Mouse (Mus musculus) adrenal gland (tissue): Measurements from ENCODE around the gene Gars.

Experiments used
- intact Hi-C: fragments of 180-260 bp; cut with DNase I; formaldehyde crosslinking; loops from one replicate; pipeline ENCODE4 v1.15.1; 2025
- long read RNA-seq, 2 experiments: library from polyadenylated mRNA; unstranded; transcript quantifications; one replicate each; pipeline ENCODE4 v2.0.0; 2020; ENCODE audit warnings: borderline replicate concordance in 1 of 2; ENCODE audit not compliant: insufficient replicate concordance in 1 of 2

Gene Gars
- long read RNA-seq, experiment 1, transcript Gars-201 (17 exons, 2,380 nt): major isoform, 61 of 65 reads
- long read RNA-seq, experiment 1, partial matches to known transcripts: 4 of 65 reads
- long read RNA-seq, experiment 1, other reads (novel, unspliced or antisense): 0 of 65 reads
- long read RNA-seq, experiment 2, transcript Gars-201 (17 exons, 2,380 nt): major isoform, 44 of 51 reads
- long read RNA-seq, experiment 2, partial matches to known transcripts: 6 of 51 reads
- long read RNA-seq, experiment 2, other reads (novel, unspliced or antisense): 1 of 51 reads

DNA sequence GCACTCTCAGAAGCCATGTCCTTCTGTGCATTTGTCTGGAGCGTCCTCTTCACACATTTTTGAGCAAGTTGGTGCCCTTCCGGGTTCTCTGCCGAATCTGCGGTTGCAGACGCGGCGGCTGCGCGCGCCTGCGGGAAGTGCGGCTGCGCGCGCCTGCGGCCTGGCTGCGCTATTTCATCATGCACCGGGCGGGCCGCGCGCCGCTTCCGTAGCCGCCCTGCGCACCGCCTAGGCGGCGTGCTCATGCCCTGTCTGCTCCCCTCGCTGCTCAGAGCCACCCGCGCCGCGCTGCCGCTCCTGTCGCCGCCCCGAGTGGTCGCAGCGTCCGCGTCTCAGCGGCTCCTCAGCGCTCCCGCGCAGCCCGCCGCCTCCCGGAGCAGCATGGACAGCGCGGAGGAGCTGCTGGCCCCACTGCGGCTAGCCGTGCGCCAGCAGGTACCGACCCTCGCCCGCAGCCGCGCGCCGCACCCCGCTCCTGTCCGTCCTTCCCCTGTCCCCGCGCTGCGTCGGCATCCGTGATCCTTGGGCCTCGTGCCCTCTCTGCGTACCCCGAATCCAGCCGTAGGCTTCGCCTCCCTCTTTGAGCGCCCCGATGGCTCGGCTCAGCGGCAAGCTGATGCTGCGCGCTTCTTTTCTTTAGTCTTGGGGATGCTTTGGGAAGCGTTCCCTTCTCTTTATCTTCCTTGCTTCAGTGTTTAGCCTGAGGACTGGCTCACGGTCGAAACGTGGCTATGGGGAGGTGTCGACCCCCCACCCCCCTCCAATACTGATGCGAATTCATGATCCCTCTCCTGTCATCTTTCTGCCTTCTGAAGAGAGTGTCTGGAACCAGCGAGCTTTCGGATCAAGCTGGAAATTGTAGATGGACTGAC lies at the start of gene Gars:
TSS of gene Gars (plus strand) at position 209 of the 872 bp plus-strand sequence.
- intact Hi-C loops: no loop called here

DNA sequence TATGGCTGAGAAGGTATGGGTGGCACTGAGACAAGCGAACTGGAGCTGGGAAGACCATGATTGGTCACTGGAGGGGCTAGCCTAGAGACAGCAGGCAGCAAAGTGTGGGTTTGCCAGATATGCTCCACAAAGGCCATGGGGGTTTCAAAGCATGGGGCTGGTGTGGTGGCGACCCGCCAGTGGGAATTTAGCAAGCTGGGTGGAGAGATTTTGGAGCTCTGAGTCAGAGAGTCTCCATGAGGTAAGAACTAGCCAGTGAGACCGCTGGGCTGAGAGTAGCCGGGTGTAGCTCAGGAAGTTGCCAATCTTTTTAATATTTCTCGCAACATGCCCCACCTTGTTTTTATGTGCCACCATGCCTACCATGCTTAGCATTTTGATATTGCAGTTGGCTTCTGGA lies 49.7 kb upstream of the Gars start:
- intact Hi-C loops: no loop called here

DNA sequence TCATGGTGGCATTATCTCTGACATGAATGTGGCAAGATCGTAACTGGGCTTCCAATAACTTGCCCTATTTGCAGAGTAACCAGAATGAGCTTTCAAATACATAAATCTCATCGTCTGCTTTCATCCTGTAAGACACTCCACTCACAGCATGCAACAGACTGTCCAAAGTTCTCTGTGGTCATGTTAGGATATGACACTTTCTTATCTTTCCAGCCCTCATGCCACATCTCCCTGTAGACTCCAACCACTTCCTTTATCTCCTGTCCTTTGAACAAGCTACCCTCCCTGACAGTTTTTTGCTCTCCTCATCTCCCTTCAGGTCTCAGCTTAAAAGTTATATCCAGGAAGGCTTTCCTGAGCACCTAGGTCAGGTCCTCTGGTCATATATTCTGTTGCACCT lies 46.6 kb upstream of the Gars start:
- intact Hi-C loops: loop anchor here (5.0 kb wide), 1 partner anchor 74 kb away; no protein-coding TSS in a partner anchor

DNA sequence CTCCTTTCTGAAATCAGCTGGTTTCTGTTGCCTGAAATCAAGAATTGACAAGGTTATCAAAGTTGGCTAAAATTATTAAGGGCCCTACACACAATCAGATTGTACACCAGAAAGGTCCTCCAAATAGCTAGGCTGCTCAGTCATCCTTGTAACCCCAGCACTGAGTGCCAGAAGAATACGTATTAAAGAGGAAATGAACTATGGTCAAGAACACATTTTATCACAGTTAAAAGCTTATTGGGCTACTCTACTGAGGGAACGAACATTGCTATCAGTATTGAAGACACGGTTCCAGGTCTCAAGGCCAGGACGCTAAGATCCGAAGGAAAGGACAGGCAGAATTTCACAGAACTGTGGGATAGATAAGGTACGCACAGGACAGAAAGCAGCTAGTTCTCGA lies 45.7 kb upstream of the Gars start:
- intact Hi-C loops: loop anchor here (5.0 kb wide), 1 partner anchor 75 kb away; no protein-coding TSS in a partner anchor

DNA sequence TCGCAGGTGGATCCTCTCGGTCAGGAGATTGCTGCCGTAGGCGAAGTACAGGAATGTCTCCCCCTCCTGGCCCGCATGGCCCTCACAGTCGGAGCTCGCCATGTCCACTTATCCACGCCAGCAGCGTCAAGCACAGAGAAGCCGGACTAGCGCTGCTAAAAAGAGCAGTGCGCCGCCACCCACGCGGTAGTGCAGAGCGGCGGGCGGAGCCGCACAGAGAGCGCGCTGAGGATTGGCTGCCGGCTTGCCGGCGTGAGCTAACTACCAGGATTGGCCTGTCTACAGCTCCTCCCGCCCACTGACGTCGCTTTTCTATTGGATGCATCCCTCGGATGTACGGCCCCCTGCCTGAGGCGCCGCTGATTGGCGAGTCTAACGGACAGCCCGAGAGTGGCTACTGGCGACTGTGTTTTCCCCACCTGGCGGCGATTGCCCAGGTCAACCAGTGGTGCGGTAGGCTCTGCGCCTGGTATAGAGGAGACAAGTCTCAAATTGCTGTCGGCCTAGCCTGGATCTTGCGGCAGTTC lies 45.0 kb upstream of the Gars start, which contains the start of gene Ggct:
TSS of gene Ggct (minus strand) at position 217 of the 527 bp plus-strand sequence.
- intact Hi-C loops: loop anchor here (5.0 kb wide), 1 partner anchor 75 kb away; no protein-coding TSS in a partner anchor

DNA sequence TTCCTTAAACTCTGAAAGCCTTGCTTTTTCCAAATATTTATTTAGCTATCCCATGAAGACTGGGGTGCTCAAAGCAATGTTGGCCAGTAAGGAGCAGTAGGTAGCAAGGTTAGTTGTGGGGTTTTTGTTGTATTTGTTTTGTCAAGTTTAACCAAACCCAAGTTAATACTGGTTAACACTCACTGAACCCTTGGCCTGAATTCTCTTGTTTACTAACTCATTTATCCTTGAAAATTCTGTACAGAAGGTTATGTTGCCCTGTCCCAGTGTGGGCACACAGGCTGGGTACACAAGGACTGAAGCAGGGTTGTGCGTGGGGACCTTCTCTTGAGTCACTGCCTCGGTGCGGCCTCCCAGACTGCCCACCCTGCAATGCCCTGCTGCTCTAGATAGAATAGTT lies 41.4 kb upstream of the Gars start:
- intact Hi-C loops: no loop called here

DNA sequence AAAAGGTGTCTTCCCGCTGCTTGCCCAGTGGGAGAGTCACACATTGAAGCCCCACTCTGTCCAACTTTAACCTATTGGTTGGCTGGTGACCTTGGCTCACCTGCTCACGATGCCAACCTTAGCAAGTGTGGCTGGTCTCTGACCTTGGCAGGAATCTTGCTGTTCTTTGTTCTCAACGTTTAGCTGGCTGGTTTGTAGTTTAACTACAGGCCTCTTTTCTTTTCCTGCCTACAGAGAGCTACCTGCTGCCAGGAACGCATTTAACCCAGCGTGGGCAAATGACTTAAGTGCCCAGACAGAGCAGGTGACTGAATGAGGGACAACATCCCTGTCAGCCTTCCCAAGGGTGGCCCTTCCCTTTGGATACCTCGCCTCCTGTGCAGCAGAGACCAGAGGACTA lies 40.1 kb upstream of the Gars start:
- intact Hi-C loops: no loop called here

DNA sequence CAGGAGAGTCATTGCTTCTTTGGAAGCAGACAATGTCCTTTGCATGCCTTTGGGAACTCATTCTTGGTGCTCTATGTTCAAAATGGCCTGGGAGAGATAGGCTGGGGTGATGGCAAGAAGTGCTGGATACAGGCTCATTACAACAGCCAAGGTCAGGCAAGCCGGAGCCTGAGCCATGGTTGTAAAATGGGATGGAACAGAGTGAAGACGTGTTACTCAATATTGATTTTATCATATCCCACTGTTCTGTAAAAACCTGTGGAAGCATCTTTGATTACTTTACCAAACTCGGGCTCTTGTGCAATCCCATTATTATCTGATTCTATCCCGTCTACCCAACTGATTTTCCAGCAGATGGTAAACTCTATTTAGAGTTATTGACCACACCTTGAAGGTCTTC lies 36.5 kb upstream of the Gars start:
- intact Hi-C loops: no loop called here

DNA sequence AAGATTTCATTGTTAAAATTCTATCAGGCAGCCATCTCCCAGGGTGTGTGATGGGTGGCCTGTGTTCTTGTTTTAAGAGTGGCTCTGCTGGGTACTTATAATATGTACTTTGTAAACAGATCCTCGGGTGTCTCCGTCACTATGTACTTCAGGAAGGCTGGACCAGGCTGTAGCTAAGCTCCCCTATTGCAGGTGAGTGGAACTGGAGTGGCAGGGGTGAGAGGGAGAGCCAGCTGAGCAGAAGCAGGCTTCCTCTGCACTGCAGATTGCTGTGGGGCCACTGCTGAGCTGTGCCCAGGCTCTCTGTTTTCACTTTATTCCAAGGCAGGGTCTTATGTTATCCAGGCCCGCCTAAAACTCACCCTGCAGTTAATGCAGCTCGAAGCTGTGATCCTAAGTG lies 35.4 kb upstream of the Gars start:
- intact Hi-C loops: no loop called here

DNA sequence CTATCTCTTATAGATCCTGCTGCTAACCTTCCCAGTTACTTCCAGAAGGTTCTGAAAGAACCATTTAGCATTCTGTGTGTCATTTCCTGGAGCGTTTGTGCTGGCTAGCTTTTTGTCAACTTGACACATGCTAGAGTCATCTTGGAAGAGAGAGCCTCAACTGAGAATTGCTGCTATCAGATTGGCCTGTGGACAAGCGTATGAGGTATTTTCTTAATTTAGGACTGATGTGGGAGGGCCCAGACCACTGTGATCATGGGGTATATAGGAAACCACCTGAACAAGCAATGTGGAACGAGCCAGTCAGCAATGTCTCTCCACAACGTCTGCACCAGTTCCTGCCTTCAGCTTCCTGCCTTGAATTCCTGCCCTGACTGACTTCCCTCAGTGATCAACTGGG lies 34.2 kb upstream of the Gars start:
- intact Hi-C loops: no loop called here

DNA sequence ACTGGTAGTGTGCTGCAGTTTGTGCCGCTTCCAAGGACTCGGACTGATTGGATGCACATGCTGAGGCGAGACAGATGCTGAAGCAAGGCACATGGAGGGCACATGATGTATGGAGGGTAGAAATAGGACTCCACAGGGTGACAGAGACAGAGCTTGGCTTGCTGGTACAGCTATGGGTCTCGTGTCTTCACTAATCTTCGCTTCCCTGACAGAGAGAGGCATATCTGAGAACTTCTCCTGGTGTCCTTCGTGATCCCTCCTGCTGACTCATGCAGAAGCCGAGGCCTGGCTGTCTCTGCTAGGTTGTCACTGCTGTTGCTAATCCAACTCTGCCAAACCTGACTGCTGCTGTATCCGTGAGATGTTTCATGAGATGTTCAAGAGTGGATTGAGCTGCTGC lies 29.4 kb upstream of the Gars start:
- intact Hi-C loops: no loop called here

DNA sequence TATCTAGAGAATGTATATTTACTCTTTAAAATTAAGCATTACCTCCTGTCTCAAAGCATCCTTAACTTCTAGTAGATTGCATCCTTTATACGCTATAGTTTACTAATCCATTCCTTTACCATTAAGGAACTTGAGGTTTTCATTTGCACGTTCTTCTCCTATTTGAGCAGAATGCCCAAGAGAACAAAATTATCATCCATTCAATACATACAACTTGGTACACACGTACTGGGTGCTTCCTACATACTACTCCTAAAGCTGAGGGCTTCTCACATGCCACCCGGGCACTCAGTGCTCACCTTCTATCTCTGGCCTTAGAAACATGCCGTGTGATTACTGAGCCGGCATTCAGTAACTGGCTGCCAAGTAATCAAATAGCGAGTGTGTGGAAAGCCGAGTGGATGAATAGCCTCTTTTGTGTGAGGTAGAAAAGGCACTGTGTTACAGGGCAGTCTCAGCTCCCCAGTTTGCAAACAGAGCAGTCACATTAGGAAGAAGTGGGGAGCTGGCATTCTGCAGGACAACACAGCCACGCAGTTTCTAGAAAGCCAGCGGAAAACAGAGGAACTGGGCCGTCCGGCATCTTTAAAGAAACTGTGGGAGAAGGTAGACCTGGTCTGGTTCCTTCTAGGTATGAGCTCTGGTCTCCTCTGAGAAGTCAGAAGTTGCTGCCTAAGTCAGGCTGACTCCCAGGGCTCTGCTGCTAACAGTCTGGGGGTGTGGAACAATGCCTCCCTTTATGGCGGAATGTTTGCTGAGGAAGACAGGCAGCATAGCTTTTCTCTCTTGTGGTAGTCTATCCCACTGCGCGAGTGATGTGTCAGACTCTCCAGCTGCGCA lies 28.2 kb upstream of the Gars start:
- intact Hi-C loops: loop anchor here (10.0 kb wide), 1 partner anchor 205 kb away; no protein-coding TSS in a partner anchor

DNA sequence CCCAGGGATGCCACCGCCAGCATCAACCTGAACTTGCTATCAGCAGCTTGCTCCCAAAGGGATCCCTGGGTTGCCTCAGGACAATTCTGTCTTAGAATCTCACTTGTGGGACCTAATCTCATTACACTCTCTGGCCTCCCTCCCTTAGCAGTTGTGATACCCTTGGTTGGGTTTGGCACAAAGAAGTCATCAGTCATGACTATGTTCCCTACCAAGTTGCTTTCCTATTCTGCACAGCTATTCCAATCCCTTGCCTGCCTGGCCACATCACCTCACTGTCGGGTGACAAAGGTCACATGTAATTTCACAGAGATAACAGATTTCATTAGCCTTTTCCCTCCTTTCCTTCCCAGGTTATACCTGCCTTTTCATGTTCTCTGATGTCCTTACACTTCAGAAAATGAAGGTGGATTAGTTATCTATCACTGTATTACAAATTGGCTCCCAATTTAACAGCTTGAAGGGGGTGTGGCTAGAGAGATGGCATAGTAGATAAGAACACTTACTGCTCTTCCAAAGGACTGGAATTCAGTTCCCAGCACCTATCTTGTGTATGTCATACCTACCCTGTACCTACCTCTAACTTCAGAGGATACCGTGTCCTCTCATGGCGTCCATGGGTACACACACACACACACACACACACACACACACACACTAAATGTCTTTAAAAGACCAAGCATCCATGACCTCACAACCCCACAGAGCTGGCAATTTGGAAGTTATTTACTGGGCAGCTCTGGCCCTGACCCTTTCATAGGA lies 27.3 kb upstream of the Gars start:
- intact Hi-C loops: loop anchor here (10.0 kb wide), 1 partner anchor 206 kb away; no protein-coding TSS in a partner anchor

DNA sequence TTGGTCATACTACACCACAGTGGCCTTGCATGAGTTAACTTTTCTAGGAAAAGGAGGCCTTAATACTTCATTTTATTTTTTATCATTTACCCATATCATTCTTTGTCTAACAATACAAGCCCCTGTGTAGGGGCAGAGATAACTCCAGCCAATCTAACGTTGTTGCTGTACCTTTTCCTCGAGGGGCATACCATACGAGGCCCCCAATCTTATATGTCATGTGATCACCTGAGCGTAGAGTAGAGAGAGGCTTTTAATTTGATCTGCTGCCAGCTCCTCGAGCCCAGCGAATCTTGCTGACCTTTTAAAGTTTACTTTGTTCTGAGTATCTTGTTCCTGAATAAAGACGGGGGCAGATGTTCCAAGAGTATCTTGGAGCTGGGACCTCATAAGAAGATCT lies 25.3 kb upstream of the Gars start:
- intact Hi-C loops: loop anchor here (10.0 kb wide), 1 partner anchor 208 kb away; no protein-coding TSS in a partner anchor

DNA sequence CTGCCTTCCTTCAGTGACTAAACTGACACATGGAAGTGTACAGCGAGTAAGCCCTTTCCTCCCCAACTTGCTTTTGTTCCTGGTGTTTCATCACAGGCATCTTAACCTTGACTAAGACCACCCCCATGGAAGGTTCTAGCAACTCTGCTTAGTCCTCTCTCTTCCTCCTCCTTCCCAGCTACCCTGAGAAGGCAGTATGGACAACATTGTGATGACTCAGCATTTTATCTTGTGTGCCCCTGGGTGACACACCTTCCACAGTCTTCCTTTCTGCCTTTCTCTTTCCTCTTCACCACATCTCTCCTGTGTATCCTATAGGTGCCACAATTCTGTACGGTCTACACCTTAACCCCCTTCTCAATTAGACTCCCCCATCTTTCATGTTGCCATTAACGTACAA lies 23.6 kb upstream of the Gars start:
- intact Hi-C loops: loop anchor here (10.0 kb wide), 1 partner anchor 209 kb away; no protein-coding TSS in a partner anchor

DNA sequence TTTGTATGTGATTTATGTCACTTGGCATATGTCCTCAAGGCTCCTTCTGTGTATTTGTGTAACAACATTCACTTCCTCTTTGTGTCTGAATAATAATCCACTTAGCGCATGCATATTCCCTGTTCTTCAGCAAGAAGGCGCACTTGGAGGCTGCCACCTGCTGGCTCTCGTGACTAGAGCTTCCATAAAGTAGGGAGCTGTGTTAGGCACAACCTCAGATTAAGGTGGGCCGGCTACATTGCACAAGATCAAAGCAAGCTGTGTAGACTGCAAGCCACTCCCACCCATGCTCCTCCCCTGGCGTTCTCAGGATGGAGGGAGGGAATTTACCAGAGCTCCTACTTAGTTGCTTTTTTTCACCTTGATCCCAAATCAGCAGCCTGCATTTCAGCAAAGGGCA lies 21.6 kb upstream of the Gars start:
- intact Hi-C loops: loop anchor here (5.0 to 10.0 kb wide), 4 partner anchors 99 to 309 kb away; no protein-coding TSS in a partner anchor

DNA sequence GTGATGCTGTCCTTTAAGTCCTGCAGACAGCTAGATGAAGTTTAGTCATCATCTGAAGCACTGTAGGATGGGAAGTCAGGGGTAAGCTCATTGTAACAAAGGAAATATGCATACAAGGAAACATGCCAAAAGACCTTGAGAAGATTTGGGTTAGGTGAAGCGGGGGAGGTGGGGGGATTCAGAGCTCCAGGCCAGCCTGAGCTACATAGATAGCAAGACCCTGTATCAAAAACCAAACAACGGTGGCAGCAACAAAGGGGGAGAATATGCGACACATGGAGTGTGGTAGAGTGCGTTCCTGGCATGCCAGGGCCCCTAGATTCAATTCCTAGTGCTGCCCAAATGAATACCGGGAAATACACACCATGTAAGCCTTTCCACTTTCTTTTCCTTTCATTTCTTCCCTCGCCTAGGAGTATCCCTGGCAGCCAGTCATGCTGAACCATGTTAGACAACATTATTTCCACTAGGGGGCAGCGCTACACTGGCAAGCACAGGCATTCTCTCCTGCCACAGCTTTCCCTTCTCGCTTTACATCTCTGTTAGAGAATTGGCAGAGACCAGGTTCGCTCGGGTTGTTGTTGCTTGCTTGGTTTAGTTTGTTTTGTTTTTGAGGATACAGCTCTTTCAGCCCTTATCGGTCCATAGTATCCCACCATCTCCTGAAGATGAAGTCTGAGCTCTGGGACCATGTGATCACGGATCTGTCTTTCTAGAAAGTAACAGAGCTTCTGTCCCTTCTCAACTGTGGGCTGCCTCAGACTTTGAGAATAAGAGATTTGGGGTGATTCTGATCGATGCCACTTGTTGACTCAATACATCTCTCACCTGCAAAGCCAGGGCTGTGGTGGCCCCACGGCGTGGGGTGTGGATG lies 20.9 kb upstream of the Gars start:
- intact Hi-C loops: loop anchor here (5.0 to 10.0 kb wide), 4 partner anchors 100 to 310 kb away; no protein-coding TSS in a partner anchor

DNA sequence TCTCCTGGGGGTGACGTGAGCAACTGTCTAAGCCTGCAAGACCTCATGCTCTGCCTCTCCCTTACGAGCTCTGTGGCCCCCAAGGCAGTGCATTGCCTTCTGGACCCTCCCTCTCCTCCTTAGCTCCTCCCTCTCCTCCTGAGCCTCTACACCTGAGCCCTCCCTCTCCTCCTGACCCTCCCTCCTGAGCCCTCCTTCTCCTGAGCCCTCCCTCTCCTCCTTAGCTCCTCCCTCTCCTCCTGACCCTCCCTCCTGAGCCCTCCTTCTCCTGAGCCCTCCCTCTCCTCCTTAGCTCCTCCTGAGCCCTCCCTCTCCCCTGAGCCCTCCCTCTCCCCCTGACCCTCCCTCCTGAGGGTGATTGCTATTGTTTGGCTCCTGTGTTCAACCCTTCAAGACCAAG lies 19.4 kb upstream of the Gars start:
- intact Hi-C loops: loop anchor here (5.0 to 10.0 kb wide), 4 partner anchors 101 to 311 kb away; no protein-coding TSS in a partner anchor

DNA sequence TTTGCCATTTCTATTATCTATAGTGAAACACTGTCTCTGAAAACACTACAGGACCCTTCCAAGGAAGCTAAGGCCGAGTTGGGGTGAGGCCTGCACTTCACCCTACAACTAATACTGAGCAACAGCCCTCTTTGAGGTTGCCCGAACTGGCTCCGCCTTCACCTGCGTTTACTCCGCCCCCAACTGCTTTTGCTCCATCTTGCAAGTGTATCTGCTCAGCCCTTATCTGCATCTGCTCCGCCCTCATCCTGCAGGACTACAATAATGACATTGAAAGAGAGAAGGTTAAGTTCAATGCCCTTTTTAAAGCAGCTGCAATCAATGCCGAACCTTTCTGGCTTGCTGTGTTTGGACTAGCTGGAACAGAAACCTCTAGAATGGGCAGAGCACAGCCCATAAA lies 16.0 kb upstream of the Gars start:
- intact Hi-C loops: no loop called here
